Mouse (Mus musculus): ENCODE data around the gene Lrig1.

DNA sequence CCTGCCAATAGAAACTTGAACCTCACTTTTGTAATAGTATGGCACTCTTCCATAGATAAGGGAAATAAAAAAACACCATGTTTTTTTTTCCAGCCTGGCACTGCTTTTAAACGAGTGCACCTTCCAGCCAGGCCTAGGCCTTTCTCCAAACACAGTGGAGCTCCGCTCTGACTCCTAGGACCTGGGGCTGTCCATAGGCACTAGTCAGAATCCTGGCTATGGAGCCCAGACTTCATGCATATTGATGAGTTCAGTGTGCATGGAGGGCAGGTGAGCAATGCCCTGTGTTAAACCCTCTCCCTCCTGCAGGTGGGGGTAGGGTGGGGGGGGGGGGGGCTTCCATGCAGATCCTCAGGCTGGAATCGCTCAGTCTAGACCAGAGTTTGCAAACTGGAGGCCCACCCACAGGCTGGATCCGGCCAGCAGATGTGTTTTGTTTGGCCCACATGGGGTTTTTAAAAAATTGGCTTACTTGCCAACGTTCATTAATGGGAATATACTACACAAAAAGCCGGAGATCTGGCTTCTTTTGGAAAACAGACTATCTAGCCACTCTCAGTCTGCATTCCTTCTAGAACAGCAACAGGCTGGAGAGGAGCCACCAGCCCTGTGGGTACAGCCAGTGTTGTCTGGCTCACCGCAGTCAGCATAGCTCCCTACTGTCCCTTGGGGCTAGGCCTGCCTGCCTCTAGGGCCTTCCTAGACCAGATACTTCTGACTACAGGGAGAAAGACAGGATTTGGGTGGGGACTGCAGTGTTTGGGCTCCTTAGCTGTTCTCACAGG lies 17.9 kb upstream of the Lrig1 start:
- no peak for TF ChIP-seq POLR2A (IDR thresholded peaks at IDR 0.05; ENCODE audit: borderline replicate concordance, control insufficient read depth, low read depth, low read length)
- TF ChIP-seq CTCF (IDR thresholded peaks at IDR 0.05; ENCODE audit: control insufficient read depth, insufficient read depth, low read length) = no peak

Measured in bone marrow, adult 2 months (tissue).